Mouse (Mus musculus) heart, postnatal 36 days (tissue): ENCODE data around the gene Amacr. TPM values are rescaled to one million over a fixed set of nuclear protein-coding genes. Genes with fewer than 3 reads are reported as not detected.

Experiments
- DNase-seq, 2 experiments: peaks; one replicate each; pipeline ENCODE4 v3.0.0; 2021 to 2022
- intact Hi-C: fragments of 180-260 bp; cut with DNase I; formaldehyde crosslinking; loops from one replicate; pipeline ENCODE4 v1.15.1; 2025
- total RNA-seq, 2 experiments: library from RNA; stranded (reverse); gene quantifications; 2 replicates each; pipeline ENCODE4 v1.2.3; 2021

Amacr gene
- total RNA-seq: 10 to 100 TPM; 27.9 to 29.4 TPM

GRCm38 (mm10) chr15:10981377-10982063, at the start of gene Amacr:
TSS of gene Amacr (plus strand) at chr15:10981756.
- intact Hi-C loops: loop anchor here (5.0 kb wide), 3 partner anchors 59 to 509 kb away; partner anchors contain the start of genes Brix1, Dnajc21 and Rad1
- peak; percentile 87 to 96 for DNase-seq

- intact Hi-C loops: no loop called here
- no peak for DNase-seq
These were observed 47.6 kb upstream of the Amacr start for GRCm38 (mm10) chr15:10933930-10934329.

GRCm38 (mm10) chr15:10940148-10941108, 41.1 kb upstream of the Amacr start:
- intact Hi-C loops: no loop called here
- DNase-seq: peak; percentile 18 to 26

GRCm38 (mm10) chr15:10941901-10942300, 39.7 kb upstream of the Amacr start:
- DNase-seq: no peak
- intact Hi-C loops: no loop called here

GRCm38 (mm10) chr15:10947852-10948251, 33.7 kb upstream of the Amacr start:
- intact Hi-C loops: no loop called here
- DNase-seq: no peak

- no peak for DNase-seq
- intact Hi-C loops: no loop called here
These were observed 29.4 kb upstream of the Amacr start, which contains the start of gene C1qtnf3 for GRCm38 (mm10) chr15:10951951-10952759. TSS of gene C1qtnf3 (plus strand) at chr15:10952332.

- DNase-seq: peak in 1 of 2 experiments; percentile 4
- intact Hi-C loops: no loop called here
These were observed 28.7 kb upstream of the Amacr start for GRCm38 (mm10) chr15:10952760-10953305.

- DNase-seq: no peak
- intact Hi-C loops: no loop called here
These were observed 28.1 kb upstream of the Amacr start for GRCm38 (mm10) chr15:10953465-10953864.

- DNase-seq: no peak
- intact Hi-C loops: no loop called here
These were observed 27.1 kb upstream of the Amacr start for GRCm38 (mm10) chr15:10954381-10955016.

GRCm38 (mm10) chr15:10955156-10955555, 26.4 kb upstream of the Amacr start:
- intact Hi-C loops: no loop called here
- no peak for DNase-seq

- no peak for DNase-seq
- intact Hi-C loops: no loop called here
These were observed 24.9 kb upstream of the Amacr start for GRCm38 (mm10) chr15:10956706-10957105.

GRCm38 (mm10) chr15:10959277-10960026, 22.1 kb upstream of the Amacr start:
- intact Hi-C loops: no loop called here
- DNase-seq: no peak

GRCm38 (mm10) chr15:10960267-10960666, 21.3 kb upstream of the Amacr start:
- DNase-seq: no peak
- intact Hi-C loops: no loop called here

GRCm38 (mm10) chr15:10962601-10963000, 19.0 kb upstream of the Amacr start:
- intact Hi-C loops: no loop called here
- DNase-seq: no peak

- intact Hi-C loops: no loop called here
- no peak for DNase-seq
These were observed 12.1 kb upstream of the Amacr start for GRCm38 (mm10) chr15:10969439-10969838.

- DNase-seq: no peak
- intact Hi-C loops: no loop called here
These were observed 10.8 kb upstream of the Amacr start for GRCm38 (mm10) chr15:10970777-10971176.

- intact Hi-C loops: no loop called here
- no peak for DNase-seq
These were observed 4.4 kb upstream of the Amacr start for GRCm38 (mm10) chr15:10977151-10977550.

GRCm38 (mm10) chr15:10980712-10981111, 844 bp upstream of the Amacr start:
- DNase-seq: no peak
- intact Hi-C loops: loop anchor here (5.0 kb wide), 3 partner anchors 58 to 508 kb away; partner anchors contain the start of genes Brix1, Dnajc21 and Rad1

GRCm38 (mm10) chr15:10982064-10982435, 494 bp downstream of the Amacr start:
- DNase-seq: no peak
- intact Hi-C loops: loop anchor here (5.0 kb wide), 3 partner anchors 60 to 510 kb away; partner anchors contain the start of genes Brix1, Dnajc21 and Rad1
